Mouse (Mus musculus): Measurements from ENCODE around the gene Tmem222. TPM values are rescaled to one million over a fixed set of nuclear protein-coding genes. Genes with fewer than 3 reads are reported as not detected.

The Tmem222 gene
- polyA plus RNA-seq, 2 experiments from 2014 or later = 72.4 to 77.5 TPM

DNA sequence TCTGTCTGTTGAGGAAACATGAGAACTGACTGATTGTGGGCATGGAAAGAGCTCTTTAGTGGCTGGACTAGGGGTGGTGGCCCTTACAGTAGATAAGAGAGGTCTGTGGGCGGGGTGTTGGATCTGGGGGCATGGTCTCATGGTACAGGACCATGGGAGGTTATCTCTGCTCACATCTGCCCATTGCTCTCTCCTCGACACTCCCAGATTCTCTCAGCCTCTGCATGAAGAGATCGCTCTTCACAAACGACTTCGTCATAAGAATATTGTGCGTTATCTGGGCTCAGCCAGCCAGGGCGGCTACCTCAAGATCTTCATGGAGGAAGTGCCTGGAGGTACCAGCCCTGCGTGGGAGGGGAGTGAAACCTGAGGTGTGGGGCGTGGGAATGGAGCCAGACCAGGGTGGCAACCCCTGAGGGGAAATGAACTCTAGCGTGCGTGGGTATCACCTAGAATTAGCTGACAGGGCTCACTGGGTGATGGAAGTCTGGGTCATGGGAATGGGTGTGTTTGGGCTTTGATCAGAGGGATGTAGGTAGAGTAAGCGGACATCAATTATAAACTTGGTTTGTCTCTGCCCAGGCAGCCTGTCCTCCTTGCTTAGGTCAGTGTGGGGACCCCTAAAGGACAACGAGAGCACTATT, 29.7 kb downstream of the Tmem222 start:
- no peak for ATAC-seq

- no peak for ATAC-seq
Observed at GRCm38 (mm10) chr4:133247072-133247471, 30.5 kb downstream of the Tmem222 start.

DNA sequence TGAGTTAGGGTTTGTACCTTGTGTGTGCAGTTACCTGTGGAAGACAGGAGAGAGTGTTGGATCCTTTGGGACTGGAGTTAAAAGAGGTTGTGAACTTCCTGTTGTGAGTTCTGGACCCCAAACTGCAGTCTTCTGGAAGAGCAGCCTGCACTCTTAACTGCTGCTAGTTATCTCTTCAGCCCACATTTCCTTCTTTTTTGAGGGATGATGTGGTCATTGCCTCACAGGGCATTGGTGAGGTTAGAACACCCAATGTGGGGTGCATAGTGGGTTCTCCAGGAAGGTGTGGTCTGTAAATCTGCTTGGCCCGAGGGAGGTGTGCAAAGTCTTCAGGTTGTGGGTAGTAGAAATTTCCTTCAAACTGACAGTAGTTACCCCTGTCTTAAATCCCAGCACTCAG, 33.3 kb downstream of the Tmem222 start:
- ATAC-seq = no peak

GRCm38 (mm10) chr4:133243538-133243937, 34.1 kb downstream of the Tmem222 start:
- no peak for ATAC-seq

GRCm38 (mm10) chr4:133242710-133243109, 34.9 kb downstream of the Tmem222 start:
- no peak for ATAC-seq

DNA sequence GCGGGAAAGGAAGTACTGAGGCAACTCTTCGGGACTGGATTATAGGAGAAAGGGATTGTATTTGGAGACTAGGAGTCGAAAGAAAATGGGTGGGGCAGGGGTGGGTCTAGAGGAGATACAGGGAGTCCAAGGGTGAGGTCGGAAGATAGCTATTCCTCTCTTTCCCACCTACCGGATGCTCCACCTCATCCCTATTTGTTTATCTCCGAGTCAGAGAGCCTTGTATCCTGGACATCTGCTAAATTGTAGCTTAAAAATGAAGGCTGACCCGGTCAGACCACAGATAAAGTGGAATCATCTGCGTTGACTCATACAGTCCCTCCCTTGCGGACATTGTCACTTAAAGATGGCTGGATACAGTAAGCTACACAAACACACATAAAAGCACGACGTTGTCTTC, 35.7 kb downstream of the Tmem222 start:
- ATAC-seq = no peak

DNA sequence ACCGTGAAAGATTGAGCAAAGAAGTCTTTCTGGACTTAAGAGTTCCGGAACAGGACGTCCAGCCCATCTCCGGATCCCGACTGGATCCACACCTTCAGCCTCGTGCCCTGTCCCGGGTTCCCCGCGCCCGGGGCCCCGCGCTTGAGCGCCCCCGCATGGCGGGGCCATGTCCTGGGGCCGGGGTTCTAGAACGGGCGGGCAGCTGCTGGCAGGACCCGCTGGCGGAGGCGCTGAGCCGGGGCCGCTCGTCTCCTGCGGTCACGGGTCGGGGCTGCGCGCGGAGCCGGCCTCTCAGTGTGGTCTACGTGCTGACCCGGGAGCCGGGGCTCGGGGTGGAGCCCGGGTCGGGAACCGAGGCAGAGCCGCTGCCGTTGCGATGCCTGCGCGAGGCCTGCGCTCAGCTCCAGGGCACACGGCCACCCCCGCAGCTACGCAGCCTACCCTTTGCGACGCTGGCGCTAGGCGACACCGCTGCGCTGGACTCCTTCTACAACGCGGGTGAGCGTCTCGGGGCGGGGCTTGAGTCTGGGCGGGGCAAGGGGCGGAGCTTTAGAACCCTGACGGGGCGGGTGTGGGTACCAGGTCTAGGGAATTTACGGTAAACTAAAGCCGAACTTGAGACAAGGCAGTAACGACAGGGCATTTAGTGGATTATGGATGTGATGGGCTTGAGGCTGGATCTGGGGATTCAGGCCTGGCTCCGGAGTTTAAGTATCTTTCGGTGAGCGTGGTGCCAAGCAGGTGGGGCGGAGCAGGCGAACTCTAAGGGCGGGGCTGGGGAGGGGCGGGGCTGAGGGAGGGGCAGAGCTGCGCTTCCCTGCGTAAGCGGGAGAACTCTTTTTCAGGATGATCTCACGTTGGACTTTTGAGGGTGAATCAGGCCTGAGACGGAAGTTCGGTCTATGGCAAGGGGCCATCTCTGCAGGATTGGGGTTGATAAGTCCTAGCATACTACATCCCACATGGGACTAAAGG, 36.4 kb downstream of the Tmem222 start:
- ATAC-seq = peak; percentile 87

GRCm38 (mm10) chr4:133240490-133240921, 37.1 kb downstream of the Tmem222 start, which contains the start of gene Map3k6:
TSS of gene Map3k6 (plus strand) at chr4:133240818.
- ATAC-seq = no peak

GRCm38 (mm10) chr4:133237911-133238310, 39.7 kb downstream of the Tmem222 start:
- no peak for ATAC-seq

DNA sequence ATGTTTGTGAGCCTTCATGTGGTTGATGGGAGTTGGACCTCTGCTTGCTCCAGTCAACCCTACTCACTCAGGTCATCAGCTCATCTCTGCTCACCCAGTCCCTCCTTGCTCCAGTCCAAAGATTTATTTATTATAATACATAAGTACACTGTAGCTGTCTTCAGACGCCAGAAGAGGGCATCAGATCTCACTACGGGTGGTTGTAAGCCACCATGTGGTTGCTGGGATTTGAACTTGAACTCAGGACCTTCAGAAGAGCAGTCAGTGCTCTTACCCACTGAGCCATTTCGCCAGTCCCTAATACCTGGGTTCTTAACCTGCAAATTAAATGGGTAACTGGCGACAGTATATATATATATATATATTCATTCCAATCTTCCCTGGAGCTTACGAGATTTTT, 42.2 kb downstream of the Tmem222 start:
- ATAC-seq = no peak

DNA sequence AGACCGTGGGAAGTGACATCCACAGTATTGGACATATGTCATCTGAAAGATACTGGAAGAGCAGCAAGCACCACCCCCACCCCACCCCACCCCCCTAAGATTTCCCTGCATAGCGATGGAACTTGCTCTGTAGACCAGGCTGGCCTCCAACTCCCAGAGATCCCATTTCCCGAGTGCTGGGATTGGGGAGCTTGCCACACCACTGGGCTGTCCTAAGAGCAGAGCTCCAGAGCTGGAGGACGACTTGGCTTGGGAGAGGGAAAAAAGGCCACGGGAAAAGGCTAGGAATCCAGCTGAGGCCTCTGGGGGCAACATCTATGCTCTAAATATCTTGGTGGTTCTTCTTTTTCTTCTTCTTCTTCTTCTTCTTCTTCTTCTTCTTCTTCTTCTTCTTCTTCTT, 42.8 kb downstream of the Tmem222 start:
- ATAC-seq = no peak

DNA sequence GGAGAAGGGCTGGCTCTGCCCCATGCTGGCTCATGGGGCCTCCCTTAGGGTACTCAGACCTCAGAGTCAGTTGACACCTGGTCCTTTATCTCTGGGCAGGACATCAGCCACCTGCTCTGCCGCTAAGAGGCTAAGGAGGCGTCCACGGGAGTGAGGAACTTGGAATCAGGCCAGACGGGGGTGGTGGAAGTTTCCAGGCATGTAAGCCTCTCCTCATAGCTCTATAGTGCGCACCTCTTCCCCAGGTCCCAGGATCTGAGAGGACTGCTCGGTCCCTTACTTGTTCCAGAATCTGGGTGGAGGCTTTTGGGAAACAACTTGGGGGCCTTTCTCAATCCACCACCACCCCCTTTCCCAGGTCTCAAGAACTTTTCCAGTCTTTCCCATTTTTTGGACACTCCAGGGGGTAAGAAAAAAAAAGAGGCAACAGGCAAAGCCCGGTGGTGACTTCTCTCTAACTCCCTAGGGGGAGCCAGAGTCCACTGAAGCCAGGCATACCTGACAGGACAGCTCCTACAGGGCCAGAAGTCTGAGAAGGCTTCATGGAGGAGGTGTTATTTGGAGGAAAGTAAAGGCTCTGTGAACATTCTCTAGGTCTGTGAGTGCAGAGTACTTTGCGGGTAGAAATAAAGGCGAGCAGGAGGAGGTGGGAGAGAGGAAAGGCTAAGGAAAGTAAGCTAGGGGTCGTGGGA, 44.2 kb downstream of the Tmem222 start:
- no peak for ATAC-seq

GRCm38 (mm10) chr4:133229582-133229981, 48.0 kb downstream of the Tmem222 start:
- ATAC-seq = no peak

DNA sequence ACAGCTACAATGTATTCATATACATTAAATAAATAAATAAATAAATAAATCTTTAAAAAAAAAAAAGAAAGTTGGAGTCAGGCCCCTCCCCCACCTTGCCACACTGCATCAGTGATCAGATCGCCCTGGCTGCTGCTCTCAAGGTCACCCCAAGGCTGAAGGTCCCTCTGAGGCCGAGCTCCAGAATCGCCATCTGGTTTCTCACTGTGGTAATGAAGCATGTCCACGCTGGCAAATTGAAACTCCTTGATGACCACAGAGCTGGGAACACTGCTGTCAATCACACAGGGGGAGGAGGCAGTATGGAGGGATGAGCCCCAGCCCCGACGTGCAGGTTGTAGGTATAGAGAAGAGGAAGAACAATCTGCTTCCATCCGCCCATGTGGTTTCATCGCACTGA, 50.0 kb downstream of the Tmem222 start:
- ATAC-seq = no peak

DNA sequence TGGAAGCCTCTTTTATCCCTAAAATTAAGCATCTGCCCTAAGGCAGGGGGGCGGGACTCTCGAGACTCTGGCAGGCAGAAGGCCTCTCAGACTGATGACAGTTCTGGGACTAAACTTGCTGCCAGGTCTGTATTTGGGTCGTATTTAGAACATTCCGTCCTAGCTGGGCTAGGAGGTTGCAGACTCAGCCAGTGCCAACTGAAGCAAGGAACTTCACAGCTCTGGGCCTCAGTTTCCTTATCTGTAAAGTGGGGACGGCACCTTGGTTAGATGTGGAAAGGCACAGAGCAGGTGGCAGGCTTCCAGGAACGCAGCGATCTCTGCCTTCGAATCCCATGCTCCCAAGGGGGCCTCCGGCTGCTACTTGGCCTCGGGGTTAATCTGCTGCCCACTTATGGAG, 51.5 kb downstream of the Tmem222 start:
- no peak for ATAC-seq

GRCm38 (mm10) chr4:133223875-133224274, 53.7 kb downstream of the Tmem222 start:
- ATAC-seq = no peak

- ATAC-seq = no peak
Observed at GRCm38 (mm10) chr4:133221701-133222100, 55.9 kb downstream of the Tmem222 start.

- ATAC-seq = no peak
Observed at GRCm38 (mm10) chr4:133220656-133221055, 56.9 kb downstream of the Tmem222 start.

DNA sequence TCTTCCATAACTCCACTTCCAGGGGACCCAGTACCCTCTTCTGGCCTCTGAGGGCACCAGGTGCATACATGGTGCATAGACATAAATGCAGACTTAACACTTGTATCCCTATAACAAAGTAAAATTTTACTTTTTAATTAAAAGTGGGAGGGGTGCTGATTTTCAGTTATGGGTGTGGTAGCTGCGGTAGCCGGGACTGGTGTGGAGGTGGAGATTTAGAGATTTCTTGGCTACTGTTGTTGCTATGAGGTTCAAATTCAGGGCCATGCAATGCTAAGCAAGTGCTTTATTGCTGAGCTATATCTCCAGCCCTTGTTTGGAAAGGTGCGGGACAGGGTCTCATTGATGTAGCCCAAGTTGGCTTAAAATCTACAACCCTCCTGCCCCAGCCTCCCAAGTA, 58.8 kb downstream of the Tmem222 start:
- no peak for ATAC-seq

- no peak for ATAC-seq
Observed at GRCm38 (mm10) chr4:133217641-133218040, 60.0 kb downstream of the Tmem222 start.
